In genomic region chr16:25026191-25026590, GRCm38 (mm10) we compare ENCODE assay signal across 12 mouse cellular contexts.
A peak's percentile ranks its signal among the peaks of the same experiment; 100 is the strongest.
DNase-seq lines count a peak whose midpoint lies in the region; ATAC-seq and TF ChIP-seq lines count a peak whose summit lies in the region.
"Had no signal": no experiment of that assay in that cellular context is flagged by ENCODE, and none has a peak within 500 bp of the region (broad histone marks: within the 10 kb centered on the region; RNA-seq: fewer than 3 reads in every experiment).

No protein-coding gene starts in this region.

- H3K9ac ChIP-seq in heart, embryonic 15.5 days: no peak overlapping the region
- no peak overlapping the region for H3K9ac ChIP-seq in ES-E14 (ENCODE audit: insufficient read depth, low read depth, low read length, poor library complexity, severe bottlenecking)
- H3K9ac ChIP-seq in kidney, postnatal 0 days (ENCODE audit: low read depth, low read length): no peak overlapping the region
- no peak overlapping the region for H3K9ac ChIP-seq in liver, embryonic 11.5 days (ENCODE audit: low read depth, low read length)
- H3K9ac ChIP-seq: hindbrain, embryonic 13.5 days had no signal

- no peaks in the 10 kb centered on the region for H3K9me3 ChIP-seq in heart, embryonic 15.5 days (replicated peaks)
- H3K9me3 ChIP-seq in ES-E14 (ENCODE audit: control insufficient read depth, insufficient read depth, low read depth, low read length): no peaks in the 10 kb centered on the region
- H3K9me3 ChIP-seq in embryonic facial prominence, embryonic 10.5 days: no peaks in the 10 kb centered on the region
- no peaks in the 10 kb centered on the region for H3K9me3 ChIP-seq in kidney, postnatal 0 days (replicated peaks; ENCODE audit: low read length)
- no peaks in the 10 kb centered on the region for H3K9me3 ChIP-seq in liver, embryonic 11.5 days (ENCODE audit: control insufficient read depth, low read length)
- H3K9me3 ChIP-seq: hindbrain, embryonic 13.5 days; megakaryocyte, embryonic 14.5 days had no signal

- WGBS in heart, embryonic 15.5 days: 73% methylated on average over 1 of the region's 1 CpGs
- WGBS in embryonic facial prominence, embryonic 10.5 days: 86% methylated on average over 1 of the region's 1 CpGs
- 5% methylated on average over 1 of the region's 1 CpGs for WGBS in kidney, postnatal 0 days
- 78% methylated on average over 1 of the region's 1 CpGs for WGBS in liver, embryonic 11.5 days

- H3K4me3 ChIP-seq in heart, embryonic 15.5 days: no peak overlapping the region
- no peak overlapping the region for H3K4me3 ChIP-seq in ES-E14 (ENCODE audit: insufficient read depth in 1 of 2, low read depth in 1 of 2, low read length in 2 of 2, poor library complexity in 1 of 2, severe bottlenecking in 1 of 2)
- no peak overlapping the region for H3K4me3 ChIP-seq in embryonic facial prominence, embryonic 10.5 days
- no peak overlapping the region for H3K4me3 ChIP-seq in kidney, postnatal 0 days (replicated peaks; ENCODE audit: low read depth, low read length)
- H3K4me3 ChIP-seq in liver, embryonic 11.5 days (ENCODE audit: low read depth, low read length): no peak overlapping the region
- H3K4me3 ChIP-seq: hindbrain, embryonic 13.5 days; megakaryocyte, embryonic 14.5 days had no signal

- no peaks in the 10 kb centered on the region for H3K36me3 ChIP-seq in heart, embryonic 15.5 days
- H3K36me3 ChIP-seq in ES-E14 (ENCODE audit: control insufficient read depth, insufficient read depth, low read length, poor library complexity, severe bottlenecking): no peaks in the 10 kb centered on the region
- H3K36me3 ChIP-seq in embryonic facial prominence, embryonic 10.5 days (replicated peaks): no peaks in the 10 kb centered on the region
- H3K36me3 ChIP-seq in kidney, postnatal 0 days (ENCODE audit: insufficient read depth, low read length): no peaks in the 10 kb centered on the region
- no peaks in the 10 kb centered on the region for H3K36me3 ChIP-seq in liver, embryonic 11.5 days (ENCODE audit: control insufficient read depth, insufficient read depth, low read length)
- H3K36me3 ChIP-seq: hindbrain, embryonic 13.5 days had no signal

- H3K4me1 ChIP-seq in heart, embryonic 15.5 days (replicated peaks): peaks cover 10% of the 10 kb centered on the region
- H3K4me1 ChIP-seq in ES-E14 (ENCODE audit: control insufficient read depth in 2 of 2, insufficient read depth in 2 of 2, low read length in 2 of 2, poor library complexity in 1 of 2): peaks cover 0 to 1% of the 10 kb centered on the region in 2 experiments; a peak in 3 of 4 replicates
- H3K4me1 ChIP-seq in embryonic facial prominence, embryonic 10.5 days: 0 out of 2 replicates have a peak, but pooled peaks cover 3% of the 10 kb centered on the region
- H3K4me1 ChIP-seq in kidney, postnatal 0 days (replicated peaks; ENCODE audit: insufficient read depth, low read length): no peaks in the 10 kb centered on the region
- no peaks in the 10 kb centered on the region for H3K4me1 ChIP-seq in liver, embryonic 11.5 days (replicated peaks; ENCODE audit: control insufficient read depth, insufficient read depth, low read length)
- H3K4me1 ChIP-seq: hindbrain, embryonic 13.5 days had no signal

- H3K4me2 ChIP-seq in heart, embryonic 15.5 days: no peak overlapping the region
- no peak overlapping the region for H3K4me2 ChIP-seq in kidney, postnatal 0 days (ENCODE audit: low read length)
- H3K4me2 ChIP-seq in liver, embryonic 11.5 days: no peak overlapping the region
- H3K4me2 ChIP-seq: hindbrain, embryonic 13.5 days had no signal

- ATAC-seq in heart, embryonic 15.5 days (replicated peaks; ENCODE audit: insufficient number of reproducible peaks, insufficient read depth, low FRiP score, low read depth): peak; percentile 58; the same call in 1 of the 2 replicates
- peak; percentile 87 for ATAC-seq in kidney, postnatal 0 days (replicated peaks; ENCODE audit: low FRiP score, low read depth)
- no peak for ATAC-seq in liver, embryonic 11.5 days (replicated peaks; ENCODE audit: low FRiP score)

- 0 out of 2 replicates have a peak, but pooled peaks cover 7% of the 10 kb centered on the region for H3K27me3 ChIP-seq in heart, embryonic 15.5 days
- no peaks in the 10 kb centered on the region for H3K27me3 ChIP-seq in embryonic facial prominence, embryonic 10.5 days (replicated peaks; ENCODE audit: low read depth, poor library complexity, severe bottlenecking)
- H3K27me3 ChIP-seq in kidney, postnatal 0 days (ENCODE audit: insufficient read depth, low read length): no peaks in the 10 kb centered on the region; the same call in 1 of the 2 replicates
- H3K27me3 ChIP-seq in liver, embryonic 11.5 days (replicated peaks; ENCODE audit: control insufficient read depth, insufficient read depth, low read length): no peaks in the 10 kb centered on the region
- H3K27me3 ChIP-seq: hindbrain, embryonic 13.5 days; megakaryocyte, embryonic 14.5 days had no signal

- no peak for TF ChIP-seq CTCF in kidney, postnatal 0 days (IDR thresholded peaks at IDR 0.05; ENCODE audit: low read depth)

- H3K27ac ChIP-seq in heart, embryonic 15.5 days: no peak overlapping the region; the same call in 1 of the 2 replicates
- no peak overlapping the region; the same call in 1 of the 2 replicates for H3K27ac ChIP-seq in ES-E14 (ENCODE audit: insufficient read depth, low read depth, low read length, poor library complexity, severe bottlenecking)
- H3K27ac ChIP-seq in embryonic facial prominence, embryonic 10.5 days (replicated peaks): no peak overlapping the region
- no peak overlapping the region; the same call in 1 of the 2 replicates for H3K27ac ChIP-seq in kidney, postnatal 0 days
- no peak overlapping the region for H3K27ac ChIP-seq in liver, embryonic 11.5 days (ENCODE audit: low read depth, low read length)
- H3K27ac ChIP-seq: hindbrain, embryonic 13.5 days had no signal

- DNase-seq in heart, adult 9 months (ENCODE audit: low spot score in 2 of 2): no peak
- DNase-seq in ES-E14 (ENCODE audit: low read depth, low spot score): no peak
- peak; percentile 23 for DNase-seq in embryonic facial prominence, embryonic 10.5 days (ENCODE audit: low spot score)
- peak; percentile 94 for DNase-seq in kidney, postnatal 0 days (ENCODE audit: low spot score)
- DNase-seq in urinary bladder, postnatal 36 days (ENCODE audit: low spot score in 2 of 2): no peak
- no peak for DNase-seq in layer of hippocampus, postnatal 14 days (ENCODE audit: low spot score in 2 of 2)
- DNase-seq in liver, embryonic 11.5 days (ENCODE audit: low spot score): no peak
- DNase-seq: right cerebral cortex, postnatal 25 days; thymus, adult 18-20 months had no signal

- in situ Hi-C loops in ES-E14 (cut with MboI; ENCODE audit: low sequenced_read_pairs in 2 of 2, unreplicated experiment in 2 of 2): no loop called here

TF ChIP-seq in ES-E14, 5 proteins besides CTCF, POLR2A, EP300 and RAD21:
- TF ChIP-seq CHD2 (IDR thresholded peaks at IDR 0.05; ENCODE audit: low read depth, low read length) (no peak), HCFC1 (IDR thresholded peaks at IDR 0.05; ENCODE audit: borderline replicate concordance, insufficient read depth, low read length) (no peak), ZC3H11A (IDR thresholded peaks at IDR 0.05; ENCODE audit: borderline replicate concordance, low read depth, low read length) (no peak), ZNF384 (IDR thresholded peaks at IDR 0.05; ENCODE audit: low read depth, low read length) (0 out of 2 replicates have a peak, but pooled peaks have one; percentile 37), MAFK (IDR thresholded peaks at IDR 0.05; ENCODE audit: insufficient read depth, low read depth, low read length) (no peak)
TF ChIP-seq in ES-E14: peak in this region for 1.

Comparison
In these comparisons a context has a peak if more than half of its experiments do, and no peak if none do; other contexts are left out.
1. DNase-seq: peak in embryonic facial prominence, embryonic 10.5 days (single experiment) and kidney, postnatal 0 days (single experiment); none in heart, adult 9 months (0 of 2), ES-E14 (single experiment), urinary bladder, postnatal 36 days (0 of 2), layer of hippocampus, postnatal 14 days (0 of 2) and liver, embryonic 11.5 days (single experiment).